Mouse (Mus musculus) CD4-positive, CD25-positive, alpha-beta regulatory T cell, adult 2 months (primary cell): ENCODE measurements around the gene Lrrc46.

Source experiments
- DNase-seq: peaks from one replicate; pipeline ENCODE4 v3.0.0-alpha.2; 2012; ENCODE audit warnings: low read depth, low spot score

The Lrrc46 gene

DNA sequence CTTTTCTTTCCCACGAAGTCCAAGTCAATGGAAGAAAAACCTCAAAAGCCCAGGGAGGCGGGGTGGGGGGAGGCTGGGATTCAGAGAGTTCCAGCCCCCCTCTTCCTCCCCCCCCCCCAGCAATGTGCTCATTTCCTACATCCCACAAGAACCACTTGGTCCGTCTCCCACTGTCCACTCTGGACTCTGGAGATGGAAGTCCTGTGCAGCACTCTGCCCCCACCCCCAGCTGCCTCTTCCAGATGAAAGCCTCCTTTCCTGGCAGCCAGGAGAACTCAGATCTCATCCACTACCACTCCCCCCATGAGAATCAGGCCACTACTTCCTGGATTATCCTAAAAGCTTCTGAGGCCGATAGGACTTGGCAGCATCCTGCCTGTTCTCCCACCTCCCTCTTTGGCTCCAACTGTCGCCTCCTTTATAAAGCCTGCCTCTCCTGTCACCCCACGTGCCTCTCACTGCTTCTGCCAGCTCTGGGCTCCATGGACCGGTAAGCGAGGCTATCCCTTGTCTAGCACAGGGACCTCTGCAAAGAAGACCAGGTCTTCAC lies 28.0 kb downstream of the Lrrc46 start, which contains the start of gene Sp6:
Gene Sp6 (plus strand): TSS at position 274 of the 550 bp plus-strand sequence.
- no peak for DNase-seq

- no peak for DNase-seq
Measured at GRCm38 (mm10) chr11:97009198-97009790, 31.9 kb downstream of the Lrrc46 start.

GRCm38 (mm10) chr11:97007093-97007794 lies 34.0 kb downstream of the Lrrc46 start:
- DNase-seq: peak; percentile 74

- no peak for DNase-seq
Measured at GRCm38 (mm10) chr11:97003170-97003569, 38.0 kb downstream of the Lrrc46 start.

DNA sequence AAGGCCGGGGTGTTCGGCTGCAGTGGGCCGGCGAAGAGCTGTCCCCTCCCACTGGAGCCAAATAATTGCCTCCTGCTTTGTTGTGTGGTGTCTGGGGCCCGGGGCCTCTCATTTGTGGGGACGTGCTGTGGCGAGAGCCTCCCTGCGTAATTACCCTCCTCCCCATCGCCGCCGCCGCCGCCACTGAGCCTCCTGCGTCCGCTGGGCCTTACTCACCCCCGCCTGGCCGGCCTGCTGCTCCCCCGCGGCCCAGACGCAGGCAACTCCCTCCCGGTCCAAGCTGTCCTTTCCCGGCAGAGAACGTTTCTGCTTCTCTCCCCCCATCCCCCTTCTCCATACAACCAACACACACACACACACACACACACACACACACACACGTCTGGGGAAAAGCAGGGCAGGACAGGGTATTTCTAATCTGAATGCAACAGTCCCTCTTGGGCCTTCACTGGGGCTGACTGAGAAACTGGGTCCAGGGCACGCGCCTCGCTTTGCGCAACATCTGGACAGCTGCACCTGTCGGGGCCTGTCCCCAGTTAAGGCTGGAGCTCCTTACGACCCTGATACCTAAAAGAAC lies 43.7 kb downstream of the Lrrc46 start:
- DNase-seq: peak; percentile 64

- no peak for DNase-seq
Measured at GRCm38 (mm10) chr11:96996773-96997379, 44.3 kb downstream of the Lrrc46 start.

- peak; percentile 92 for DNase-seq
Measured at GRCm38 (mm10) chr11:96995836-96996772, 45.1 kb downstream of the Lrrc46 start.

GRCm38 (mm10) chr11:96995031-96995430 lies 46.2 kb downstream of the Lrrc46 start:
- no peak for DNase-seq

GRCm38 (mm10) chr11:96992722-96993311 lies 48.4 kb downstream of the Lrrc46 start:
- DNase-seq: peak; percentile 72

GRCm38 (mm10) chr11:96991501-96991900 lies 49.7 kb downstream of the Lrrc46 start:
- no peak for DNase-seq

DNA sequence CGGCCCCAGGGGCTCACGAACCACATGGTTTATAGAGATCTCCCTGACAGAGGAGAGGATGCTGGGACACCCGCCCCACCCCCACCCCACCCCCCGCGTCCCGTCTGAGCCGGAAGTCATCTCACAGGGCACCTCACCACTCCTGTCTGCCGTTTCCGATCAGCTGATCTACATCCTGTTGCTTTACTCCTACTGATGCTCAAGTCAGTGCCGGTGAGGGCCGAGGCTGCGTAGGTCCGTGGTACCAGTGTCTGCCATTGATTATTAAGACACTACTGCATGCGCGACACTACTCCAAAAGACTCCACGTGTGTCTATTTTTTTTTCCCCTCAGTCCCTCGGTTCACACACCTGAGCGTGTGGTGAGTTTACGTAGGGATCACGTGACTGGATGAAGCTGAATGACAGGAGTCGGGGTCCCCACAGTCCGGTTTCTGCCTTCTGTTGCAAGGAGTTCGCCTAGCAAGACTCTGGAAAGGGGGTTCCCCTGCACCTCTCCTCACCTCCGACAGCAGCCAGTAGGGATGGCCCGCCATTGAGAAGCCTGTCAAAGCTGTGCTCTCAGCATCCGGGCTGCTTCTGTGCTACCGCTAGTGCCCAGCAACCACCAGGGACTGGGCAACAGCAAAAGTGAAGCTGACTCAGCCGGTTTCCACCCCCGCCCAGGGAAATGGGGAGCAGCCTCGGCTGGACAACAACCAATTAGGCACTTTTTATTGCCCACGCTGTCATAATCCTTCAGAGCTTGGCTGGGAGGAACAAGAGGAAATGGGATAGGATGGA lies 53.1 kb downstream of the Lrrc46 start:
- DNase-seq: peak; percentile 93

DNA sequence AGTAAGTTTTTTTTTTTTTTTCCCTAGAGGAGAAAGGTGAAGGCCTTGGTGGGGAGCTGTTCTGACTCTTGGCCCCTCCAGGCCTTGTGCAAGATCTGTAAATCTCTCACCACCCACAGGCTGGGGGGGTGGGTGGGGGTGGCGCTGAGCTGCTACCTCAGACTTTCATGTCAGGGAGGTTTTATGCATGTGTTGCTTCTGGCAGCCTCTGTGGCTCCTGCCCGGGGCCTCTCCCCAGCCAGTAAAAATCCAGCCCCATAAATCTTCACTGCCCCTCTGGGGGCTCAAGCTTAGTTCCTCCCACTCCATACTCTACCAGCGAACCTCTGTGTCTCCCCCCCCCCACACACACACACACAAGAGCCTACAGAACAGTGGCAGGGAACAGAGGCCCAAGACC lies 54.7 kb downstream of the Lrrc46 start:
- DNase-seq: peak; percentile 52

DNA sequence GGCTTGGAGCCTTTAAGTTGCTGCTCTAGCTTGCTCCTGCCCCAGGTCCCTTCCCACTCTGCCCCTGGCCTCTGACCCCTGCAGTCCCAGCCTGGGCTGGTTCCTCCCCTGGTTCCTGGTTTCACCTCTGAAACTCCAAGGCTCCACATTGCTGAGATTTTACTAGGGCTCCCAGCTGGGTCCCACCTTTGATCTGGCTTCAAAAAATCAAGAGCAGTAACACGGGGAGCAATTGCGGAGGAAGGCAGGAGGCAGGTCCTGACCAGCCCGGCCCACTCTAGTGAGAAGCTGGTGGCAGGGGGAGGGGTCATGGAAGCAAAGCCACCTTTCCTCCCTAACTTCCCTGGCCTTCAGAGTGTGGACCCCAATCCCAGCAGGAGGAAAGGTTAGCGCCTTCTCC lies 56.3 kb downstream of the Lrrc46 start:
- DNase-seq: no peak
